Mouse (Mus musculus) kidney, embryonic 15.5 days (tissue): ENCODE data around the gene Klhl10. TPM values are rescaled to one million over a fixed set of nuclear protein-coding genes. Genes with fewer than 3 reads are reported as not detected.

Experiments
- microRNA-seq: library from miRNA; unstranded; fragments of <30 nt; microRNA quantifications from one replicate; pipeline ENCODE4, GENCODE M21; 2016
- polyA plus RNA-seq: library from polyadenylated mRNA; unstranded; fragments of >200 nt; fragmentation: Nextera tagmentation; extraction: Ambion mirVana; gene quantifications from 2 replicates; pipeline ENCODE4 v1.2.1, GENCODE M21; 2015

Klhl10 gene
- polyA plus RNA-seq, 1 experiment from 2014 or later, result 0.44 TPM

Small RNAs within 50 kb of the gene (microRNA-seq; reads per million reads assigned to microRNA genes)
- gene Gm27374, result not detected
- 0.74 reads per million for gene Mir7116

Other genes starting within 250 kb of the Klhl10 start
- gene Krt9, start 248.7 kb upstream of the Klhl10 start, polyA plus RNA-seq, result not detected in 2 replicates
- gene Krt14, start 234.4 kb upstream of the Klhl10 start, polyA plus RNA-seq, result 4.9 and 5.8 TPM in 2 replicates
- 0.55 TPM in 1 of 2 replicates, not detected in the other for gene Krt16, start 193.0 kb upstream of the Klhl10 start, polyA plus RNA-seq
- gene Krt17, start 180.9 kb upstream of the Klhl10 start, polyA plus RNA-seq, result 0.51 and 2.4 TPM in 2 replicates
- gene Krt42, start 172.0 kb upstream of the Klhl10 start, polyA plus RNA-seq, result not detected in 2 replicates
- 1,620 and 1,743 TPM in 2 replicates for gene Eif1, start 122.0 kb upstream of the Klhl10 start, polyA plus RNA-seq
- gene Gast, start 107.5 kb upstream of the Klhl10 start, polyA plus RNA-seq, result not detected in 2 replicates
- gene Hap1, start 85.8 kb upstream of the Klhl10 start, polyA plus RNA-seq, result 15.0 and 19.6 TPM in 2 replicates
- 107 and 121 TPM in 2 replicates for gene Jup, start 44.2 kb upstream of the Klhl10 start, polyA plus RNA-seq
- gene P3h4, start 27.1 kb upstream of the Klhl10 start, polyA plus RNA-seq, result 59.0 and 67.2 TPM in 2 replicates
- gene Fkbp10, start 26.2 kb upstream of the Klhl10 start, polyA plus RNA-seq, result 130 and 139 TPM in 2 replicates
- 119 and 121 TPM in 2 replicates for gene Nt5c3b, start 109 bp upstream of the Klhl10 start, polyA plus RNA-seq
- gene Klhl11, start 30.8 kb downstream of the Klhl10 start, polyA plus RNA-seq, result 8.4 and 10.0 TPM in 2 replicates
- gene Acly, start 86.1 kb downstream of the Klhl10 start, polyA plus RNA-seq, result 151 and 175 TPM in 2 replicates
- 0.99 and 1.1 TPM in 2 replicates for gene Ttc25, start 103.7 kb downstream of the Klhl10 start, polyA plus RNA-seq
- gene Cnp, start 133.0 kb downstream of the Klhl10 start, polyA plus RNA-seq, result 25.3 and 29.6 TPM in 2 replicates
- 59.7 and 63.5 TPM in 2 replicates for gene Nkiras2, start 177.3 kb downstream of the Klhl10 start, polyA plus RNA-seq
- 238 and 241 TPM in 2 replicates for gene Dnajc7, start 178.3 kb downstream of the Klhl10 start, polyA plus RNA-seq